Mouse (Mus musculus): ENCODE data around the gene Gcg. TPM values are rescaled to one million over a fixed set of nuclear protein-coding genes. Genes with fewer than 3 reads are reported as not detected.

Gene Gcg
- not detected for total RNA-seq (2023)

GRCm38 (mm10) chr2:62483550-62483949, at the start of gene Gcg:
Gene Gcg (minus strand): TSS chr2:62483650.

Other genes starting within 250 kb of the Gcg start
- 10 to 100 TPM; 27.0 to 30.2 TPM for gene Dpp4, start 71.4 kb downstream of the Gcg start, total RNA-seq (2023)
- 1 to 10 TPM; 3.7 to 3.8 TPM for gene Fap, start 90.4 kb upstream of the Gcg start, total RNA-seq (2023)
- 10 to 100 TPM; 46.5 to 51.1 TPM for gene Ifih1, start 162.6 kb upstream of the Gcg start, total RNA-seq (2023)
- 1 to 10 TPM; 2.3 to 4.4 TPM for gene Gca, start 180.6 kb upstream of the Gcg start, total RNA-seq (2023)

All from monocyte, adult 59 days (primary cell).